In the genomic region with DNA sequence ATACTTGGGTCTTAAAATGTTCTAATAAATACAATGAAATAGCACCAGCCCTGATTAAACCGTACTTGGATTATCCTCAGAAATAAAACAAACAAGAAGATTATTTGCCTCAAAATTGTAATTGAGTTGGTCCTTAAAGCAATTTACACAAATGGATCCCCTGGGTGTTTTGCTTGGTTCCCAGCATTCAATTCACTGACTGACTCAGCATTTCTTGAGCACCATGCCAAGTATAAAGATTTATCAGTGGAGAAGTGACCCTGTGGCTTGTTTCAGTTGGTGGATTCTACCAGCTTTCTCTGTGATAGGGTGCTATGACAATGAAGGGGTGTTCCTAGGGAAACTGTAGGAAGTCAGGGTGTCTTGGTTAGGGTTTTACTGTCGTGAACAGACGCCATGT, we compare ENCODE assay signal across 23 mouse cellular contexts. TPM values are rescaled to one million over a fixed set of nuclear protein-coding genes. Genes with fewer than 3 reads are reported as not detected.
DNase-seq lines count a peak whose midpoint lies in the region; ATAC-seq and TF ChIP-seq lines count a peak whose summit lies in the region.
"Had no signal": no experiment of that assay in that cellular context is flagged by ENCODE, and none has a peak within 500 bp of the region (broad histone marks: within the 10 kb centered on the region; RNA-seq: fewer than 3 reads in every experiment).

No protein-coding gene starts in this region.

- no peak overlapping the region for H3K4me2 ChIP-seq in CH12.LX (ENCODE audit: insufficient read depth, low read depth, poor library complexity, severe bottlenecking)
- H3K4me2 ChIP-seq in intestine, embryonic 16.5 days (ENCODE audit: low read depth, low read length), result no peak overlapping the region
- H3K4me2 ChIP-seq: embryonic facial prominence, embryonic 12.5 days; forebrain, embryonic 13.5 days; forebrain, embryonic 15.5 days had no signal

- H3K27ac ChIP-seq in CH12.LX (ENCODE audit: insufficient read depth, low read depth), result no peak overlapping the region
- no peak overlapping the region for H3K27ac ChIP-seq in MEL (ENCODE audit: control insufficient read depth, low read depth, low read length)
- H3K27ac ChIP-seq in intestine, embryonic 16.5 days (ENCODE audit: low read length), result no peak overlapping the region
- H3K27ac ChIP-seq: embryonic facial prominence, embryonic 10.5 days; embryonic facial prominence, embryonic 12.5 days; forebrain, embryonic 13.5 days; forebrain, embryonic 15.5 days had no signal

- peak; percentile 21 for DNase-seq in heart, adult 11 months
- DNase-seq in heart, adult 8-10 months (ENCODE audit: low spot score), result no peak
- DNase-seq in CH12.LX (ENCODE audit: extremely low read depth) (no peak), MEL (ENCODE audit: low read depth, low spot score) (peak; percentile 49)
- DNase-seq: adrenal gland, adult 2 months; adrenal gland, postnatal 10 days; adrenal gland, postnatal 25 days; B cell, adult 2 months; cerebellum, adult 11 months; cerebellum, adult 18-20 months; cerebellum, adult 8-10 months; cerebellum, adult 9-11 months; cerebellum, postnatal 14 days; cerebellum, postnatal 36 days; embryo, embryonic 11 days; forebrain, postnatal 0 days had no signal

- H3K9me3 ChIP-seq in CH12.LX (replicated peaks; ENCODE audit: low read length), result no peaks in the 10 kb centered on the region
- no peaks in the 10 kb centered on the region for H3K9me3 ChIP-seq in MEL (replicated peaks; ENCODE audit: insufficient read depth, low read length)
- H3K9me3 ChIP-seq in intestine, embryonic 16.5 days (ENCODE audit: control insufficient read depth, low read length), result no peaks in the 10 kb centered on the region
- H3K9me3 ChIP-seq: embryonic facial prominence, embryonic 10.5 days; embryonic facial prominence, embryonic 12.5 days; forebrain, embryonic 13.5 days; forebrain, embryonic 15.5 days; G1E had no signal

- TF ChIP-seq POLR2A in CH12.LX (IDR thresholded peaks at IDR 0.05; ENCODE audit: low read depth, low read length), result no peak
- TF ChIP-seq POLR2A in MEL (IDR thresholded peaks at IDR 0.05; ENCODE audit: control insufficient read depth in 1 of 2, insufficient read depth in 1 of 2, low read depth in 1 of 2, low read length in 2 of 2, poor library complexity in 1 of 2), result no peak

- in situ Hi-C loops in CH12.LX (cut with MboI; ENCODE audit: low pct_ligation_motif_present, low pct_unique_long_range_greater_than_20kb, low sequenced_read_pairs), result no loop called here

- no peaks in the 10 kb centered on the region for H3K4me1 ChIP-seq in CH12.LX (ENCODE audit: control insufficient read depth in 1 of 2, insufficient read depth in 2 of 2)
- H3K4me1 ChIP-seq in MEL (ENCODE audit: control insufficient read depth in 1 of 2, insufficient read depth in 2 of 2, low read length in 2 of 2), result peaks cover 0 to 7% of the 10 kb centered on the region in 2 experiments; a peak in 2 of 4 replicates
- no peaks in the 10 kb centered on the region; the same call in 1 of the 2 replicates for H3K4me1 ChIP-seq in intestine, embryonic 16.5 days (ENCODE audit: control insufficient read depth, insufficient read depth, low read length)
- H3K4me1 ChIP-seq: embryonic facial prominence, embryonic 10.5 days; embryonic facial prominence, embryonic 12.5 days; forebrain, embryonic 13.5 days; forebrain, embryonic 15.5 days had no signal

- 87% methylated on average over 3 of the region's 3 CpGs for WGBS in intestine, embryonic 16.5 days

- no peak overlapping the region for H3K9ac ChIP-seq in CH12.LX (ENCODE audit: insufficient read depth, low read depth)
- H3K9ac ChIP-seq in MEL (ENCODE audit: control insufficient read depth, low read depth, low read length, poor library complexity, severe bottlenecking), result no peak overlapping the region
- no peak overlapping the region for H3K9ac ChIP-seq in intestine, embryonic 16.5 days (ENCODE audit: low read depth, low read length)
- H3K9ac ChIP-seq: embryonic facial prominence, embryonic 12.5 days; forebrain, embryonic 13.5 days; forebrain, embryonic 15.5 days; forebrain, postnatal 0 days had no signal

- dilution Hi-C loops in CH12.LX (cut with MboI; ENCODE audit: extremely low pct_ligation_motif_present, extremely low pct_unique_long_range_greater_than_20kb, low sequenced_read_pairs), result no loop called here

- H3K4me3 ChIP-seq in CH12.LX (replicated peaks in 1 of 3; ENCODE audit: low read depth in 2 of 3, low read length in 2 of 3, poor library complexity in 1 of 3) (no peak overlapping the region), MEL (ENCODE audit: control insufficient read depth in 1 of 2, insufficient read depth in 1 of 2, low read depth in 2 of 2, low read length in 2 of 2) (no peak overlapping the region)
- H3K4me3 ChIP-seq in intestine, embryonic 16.5 days (ENCODE audit: low read length), result no peak overlapping the region
- H3K4me3 ChIP-seq: embryonic facial prominence, embryonic 10.5 days; embryonic facial prominence, embryonic 12.5 days; forebrain, embryonic 13.5 days; forebrain, embryonic 15.5 days had no signal

- no peak for ATAC-seq in intestine, embryonic 16.5 days
- ATAC-seq: CD4-positive, CD25-positive, alpha-beta regulatory T cell, adult 4 months; forebrain, embryonic 13.5 days; forebrain, embryonic 15.5 days; forebrain, postnatal 0 days had no signal

- TF ChIP-seq CTCF in CH12.LX (conservative IDR thresholded peaks at IDR 0.05 in 1 of 2, IDR thresholded peaks at IDR 0.05 in 1 of 2; ENCODE audit: low read depth in 2 of 2, low read length in 2 of 2) (no peak), MEL (IDR thresholded peaks at IDR 0.05 in 2 of 3, conservative IDR thresholded peaks at IDR 0.05 in 1 of 3; ENCODE audit: control insufficient read depth in 1 of 3, insufficient read depth in 1 of 3, low read depth in 2 of 3, low read length in 3 of 3, poor library complexity in 1 of 3, severe bottlenecking in 1 of 3) (no peak)

- no peaks in the 10 kb centered on the region for H3K27me3 ChIP-seq in CH12.LX (replicated peaks)
- no peaks in the 10 kb centered on the region for H3K27me3 ChIP-seq in MEL (ENCODE audit: control insufficient read depth in 1 of 2, insufficient read depth in 2 of 2, low read length in 2 of 2)
- H3K27me3 ChIP-seq in intestine, embryonic 16.5 days (replicated peaks; ENCODE audit: control insufficient read depth, insufficient read depth, low read length), result no peaks in the 10 kb centered on the region
- H3K27me3 ChIP-seq: embryonic facial prominence, embryonic 12.5 days; forebrain, embryonic 13.5 days; forebrain, embryonic 15.5 days had no signal

- TF ChIP-seq RAD21 in CH12.LX (IDR thresholded peaks at IDR 0.05; ENCODE audit: low read depth, low read length) (no peak), MEL (IDR thresholded peaks at IDR 0.05; ENCODE audit: low read depth, low read length) (no peak)

- H3K36me3 ChIP-seq in CH12.LX (replicated peaks in 1 of 2; ENCODE audit: control insufficient read depth in 1 of 2, insufficient read depth in 1 of 2, low read length in 1 of 2) (no peaks in the 10 kb centered on the region), MEL (ENCODE audit: control insufficient read depth in 1 of 2, insufficient read depth in 2 of 2, low read length in 2 of 2) (peaks cover 0 to 5% of the 10 kb centered on the region in 2 experiments; a peak in 2 of 4 replicates)
- H3K36me3 ChIP-seq in intestine, embryonic 16.5 days (ENCODE audit: control insufficient read depth, insufficient read depth, low read length), result no peaks in the 10 kb centered on the region
- H3K36me3 ChIP-seq: embryonic facial prominence, embryonic 10.5 days; embryonic facial prominence, embryonic 12.5 days; forebrain, embryonic 15.5 days; G1E had no signal

- H3K79me2 ChIP-seq in CH12.LX (replicated peaks; ENCODE audit: control insufficient read depth, extremely low read depth, insufficient read depth, poor library complexity, severe bottlenecking) (no peaks in the 10 kb centered on the region), MEL (ENCODE audit: control insufficient read depth, insufficient read depth, low read length, poor library complexity) (no peaks in the 10 kb centered on the region)

- TF ChIP-seq EP300 in CH12.LX (IDR thresholded peaks at IDR 0.05; ENCODE audit: low read length), result no peak
- no peak for TF ChIP-seq EP300 in MEL (IDR thresholded peaks at IDR 0.05; ENCODE audit: low read depth in 1 of 2, low read length in 2 of 2)

TF ChIP-seq in CH12.LX, 34 proteins besides CTCF, POLR2A, EP300 and RAD21:
- TF ChIP-seq POLR2AphosphoS2 (IDR thresholded peaks at IDR 0.05; ENCODE audit: low read depth, low read length), result no peak
- peak; percentile 75 for TF ChIP-seq MAFK (IDR thresholded peaks at IDR 0.05; ENCODE audit: insufficient replicate concordance, low read length)

TF ChIP-seq in MEL, 35 proteins besides CTCF, POLR2A, EP300 and RAD21:
- TF ChIP-seq ZC3H11A (IDR thresholded peaks at IDR 0.05; ENCODE audit: low read depth, low read length) (no peak), MAFK (IDR thresholded peaks at IDR 0.05; ENCODE audit: borderline replicate concordance, low read depth, low read length) (peak; percentile 70)

RNA-seq across cellular contexts. Expression of gene Camk1d, which starts 36.6 kb away (rescaled TPM):
- total RNA-seq in heart, adult 8-10 months (2022), result 1 to 10 TPM; 3.6 to 5.0 (median 4.3) TPM
- total RNA-seq in CH12.LX (2012; rRNA removed) (4.8 and 5.7 TPM in 2 replicates), CH12.LX (2014; rRNA removed) (4.6 and 5.1 TPM in 2 replicates), MEL (2012; rRNA removed) (2.9 and 3.7 TPM in 2 replicates)
- polyA plus RNA-seq in CH12.LX (2012; ENCODE audit: insufficient read length, low read depth) (11.7 and 12.4 TPM in 2 replicates), MEL (2012; ENCODE audit: insufficient read depth in 1 of 2, insufficient read length in 2 of 2, low read depth in 1 of 2, low replicate concordance in 2 of 2, missing spikeins in 1 of 2) (1 to 10 TPM in 1 of 2 experiments, not detected in 1; 4.4 TPM)
- 23.1 and 27.0 TPM in 2 replicates for polyA plus RNA-seq in intestine, embryonic 16.5 days (2015; fragmentation: Nextera tagmentation; extraction: Ambion mirVana)

Comparison
In these comparisons a context has a peak if more than half of its experiments do, and no peak if none do; other contexts are left out.
1. DNase-seq: peak in heart, adult 11 months (single experiment) and MEL (single experiment); none in heart, adult 8-10 months (single experiment) and CH12.LX (single experiment).